Mouse (Mus musculus): Measurements from ENCODE around the gene Csrp3. TPM values are rescaled to one million over a fixed set of nuclear protein-coding genes. Genes with fewer than 3 reads are reported as not detected.

Gene Csrp3
- total RNA-seq, 1 experiment from 2014 or later: 20.8 TPM

DNA sequence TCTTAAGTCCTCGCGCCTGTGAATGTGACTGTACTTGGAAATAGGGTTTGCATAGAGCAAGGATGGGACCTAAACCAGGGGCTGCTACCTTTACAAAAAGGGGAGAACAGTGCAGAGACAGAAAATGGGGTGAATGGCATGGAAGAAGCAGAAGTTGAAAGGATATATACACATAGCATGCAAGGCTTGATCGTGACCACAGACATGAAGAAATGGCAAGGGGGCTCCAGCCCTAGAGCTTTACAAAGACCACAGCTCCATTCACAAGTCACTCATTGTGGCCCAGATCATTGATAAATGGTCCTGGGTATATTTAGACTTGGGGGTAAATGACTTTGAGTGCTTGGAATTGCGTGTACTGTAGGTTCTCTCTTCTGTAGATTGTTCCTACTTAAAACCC lies 65.4 kb downstream of the Csrp3 start:
- no peak for ATAC-seq (replicated peaks; ENCODE audit: low read depth, poor library complexity, severe bottlenecking)

Other genes starting within 250 kb of the Csrp3 start
- gene Mrgprb3, start 204.2 kb downstream of the Csrp3 start, total RNA-seq (2017): not detected in 2 replicates
- gene Zdhhc13, start 59.0 kb downstream of the Csrp3 start, total RNA-seq (2017): 41.8 and 52.3 TPM in 2 replicates
- gene E2f8, start 33.6 kb upstream of the Csrp3 start, total RNA-seq (2017): 35.6 and 46.1 TPM in 2 replicates
- 5.9 and 7.8 TPM in 2 replicates for gene Nav2, start 60.7 kb upstream of the Csrp3 start, total RNA-seq (2017)